Mouse (Mus musculus): ENCODE measurements around the gene Olfr160. TPM values are rescaled to one million over a fixed set of nuclear protein-coding genes. Genes with fewer than 3 reads are reported as not detected.

Olfr160 gene
- polyA plus RNA-seq (2014; fragmentation: Illumina TruSeq; extraction: RNeasy Lipid Tissue Mini Kit (QIAGEN cat#74804); ENCODE audit: insufficient read depth, low read depth, low replicate concordance), result not detected

DNA sequence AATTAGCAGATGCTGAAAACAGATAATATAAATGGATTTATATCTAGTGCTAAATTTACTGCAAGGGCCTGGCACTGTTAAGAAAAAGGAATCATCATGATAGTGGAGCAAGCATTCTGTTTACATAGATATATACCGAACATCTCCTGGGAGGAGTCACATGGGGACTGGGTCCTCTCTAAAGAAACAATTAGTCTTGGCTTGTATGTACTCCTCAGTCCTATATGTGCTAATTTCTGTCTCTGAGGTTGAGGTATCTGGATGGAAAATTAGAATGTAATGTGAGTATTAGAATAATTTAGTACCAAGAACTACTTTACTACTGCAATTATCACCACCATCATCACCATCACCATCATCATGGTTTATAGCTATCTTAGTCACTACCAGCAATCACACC is at the start of gene Olfr160:
TSS of gene Olfr160 (minus strand) at position 101 of the 400 bp plus-strand sequence.

DNA sequence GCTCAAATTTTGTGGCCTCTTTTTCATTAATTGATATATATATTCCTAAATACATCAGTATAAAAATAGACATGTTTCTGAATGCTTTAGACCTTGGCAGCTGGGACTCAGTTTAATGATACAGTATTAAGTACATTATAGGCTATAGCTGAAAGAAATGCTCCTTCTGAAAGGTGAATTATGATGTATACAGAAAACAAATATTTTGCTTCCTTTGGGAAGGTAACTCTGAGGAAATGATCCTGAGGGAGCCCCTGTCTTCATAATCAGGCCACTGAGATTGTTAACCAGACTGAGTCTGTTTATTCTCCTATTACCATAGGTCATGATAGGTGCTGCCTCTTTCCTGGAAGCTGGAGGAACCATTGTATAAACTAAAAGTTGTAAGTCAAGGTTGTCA is 28.8 kb upstream of the Olfr160 start, which contains the start of gene Olfr874:
TSS of gene Olfr874 (plus strand) at position 301 of the 400 bp plus-strand sequence.

DNA sequence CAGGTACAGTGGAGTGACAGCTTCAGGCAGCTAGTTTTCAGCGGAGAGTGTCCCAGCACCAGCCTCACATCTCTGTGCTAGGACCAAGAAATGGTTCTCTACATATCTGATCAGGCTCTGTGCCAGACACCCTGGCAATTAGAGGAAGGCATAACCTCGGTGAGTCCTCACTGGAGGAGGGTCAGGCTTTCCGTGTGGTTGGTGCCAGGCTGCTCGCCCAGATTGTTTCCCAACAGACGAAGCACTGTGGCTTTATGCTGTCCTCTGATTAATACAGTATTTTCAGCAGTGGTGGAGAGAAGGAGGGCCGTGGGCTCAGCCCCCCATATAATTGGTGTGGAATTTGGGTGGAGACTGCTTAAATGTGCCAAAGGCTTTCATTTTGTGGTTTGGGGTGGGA is 46.9 kb downstream of the Olfr160 start, which contains the start of gene Panx3:
TSS of gene Panx3 (minus strand) at position 121 of the 400 bp plus-strand sequence.

Other genes with a start within 250 kb of the Olfr160 start
- gene Msantd2, start 226.9 kb downstream of the Olfr160 start, polyA plus RNA-seq (2014; fragmentation: Illumina TruSeq; extraction: RNeasy Lipid Tissue Mini Kit (QIAGEN cat#74804); ENCODE audit: insufficient read depth, low read depth, low replicate concordance), result 10.8 TPM
- gene Esam, start 188.2 kb downstream of the Olfr160 start, polyA plus RNA-seq (2014; fragmentation: Illumina TruSeq; extraction: RNeasy Lipid Tissue Mini Kit (QIAGEN cat#74804); ENCODE audit: insufficient read depth, low read depth, low replicate concordance), result 191 TPM
- 27.5 TPM for gene Vsig2, start 177.0 kb downstream of the Olfr160 start, polyA plus RNA-seq (2014; fragmentation: Illumina TruSeq; extraction: RNeasy Lipid Tissue Mini Kit (QIAGEN cat#74804); ENCODE audit: insufficient read depth, low read depth, low replicate concordance)
- 13.8 TPM for gene Nrgn, start 163.3 kb downstream of the Olfr160 start, polyA plus RNA-seq (2014; fragmentation: Illumina TruSeq; extraction: RNeasy Lipid Tissue Mini Kit (QIAGEN cat#74804); ENCODE audit: insufficient read depth, low read depth, low replicate concordance)
- 7.7 TPM for gene Siae, start 160.6 kb downstream of the Olfr160 start, polyA plus RNA-seq (2014; fragmentation: Illumina TruSeq; extraction: RNeasy Lipid Tissue Mini Kit (QIAGEN cat#74804); ENCODE audit: insufficient read depth, low read depth, low replicate concordance)
- 30.4 TPM for gene Spa17, start 102.5 kb downstream of the Olfr160 start, polyA plus RNA-seq (2014; fragmentation: Illumina TruSeq; extraction: RNeasy Lipid Tissue Mini Kit (QIAGEN cat#74804); ENCODE audit: insufficient read depth, low read depth, low replicate concordance)
- 63.3 TPM for gene Tbrg1, start 58.9 kb downstream of the Olfr160 start, polyA plus RNA-seq (2014; fragmentation: Illumina TruSeq; extraction: RNeasy Lipid Tissue Mini Kit (QIAGEN cat#74804); ENCODE audit: insufficient read depth, low read depth, low replicate concordance)
- gene Panx3, start 47.0 kb downstream of the Olfr160 start, polyA plus RNA-seq (2014; fragmentation: Illumina TruSeq; extraction: RNeasy Lipid Tissue Mini Kit (QIAGEN cat#74804); ENCODE audit: insufficient read depth, low read depth, low replicate concordance), result not detected
- gene Olfr874, start 28.9 kb upstream of the Olfr160 start, polyA plus RNA-seq (2014; fragmentation: Illumina TruSeq; extraction: RNeasy Lipid Tissue Mini Kit (QIAGEN cat#74804); ENCODE audit: insufficient read depth, low read depth, low replicate concordance), result not detected
- not detected for gene Olfr875, start 55.6 kb upstream of the Olfr160 start, polyA plus RNA-seq (2014; fragmentation: Illumina TruSeq; extraction: RNeasy Lipid Tissue Mini Kit (QIAGEN cat#74804); ENCODE audit: insufficient read depth, low read depth, low replicate concordance)
- gene Olfr876, start 86.8 kb upstream of the Olfr160 start, polyA plus RNA-seq (2014; fragmentation: Illumina TruSeq; extraction: RNeasy Lipid Tissue Mini Kit (QIAGEN cat#74804); ENCODE audit: insufficient read depth, low read depth, low replicate concordance), result not detected
- not detected for gene Olfr877, start 138.0 kb upstream of the Olfr160 start, polyA plus RNA-seq (2014; fragmentation: Illumina TruSeq; extraction: RNeasy Lipid Tissue Mini Kit (QIAGEN cat#74804); ENCODE audit: insufficient read depth, low read depth, low replicate concordance)
- not detected for gene Olfr145, start 180.5 kb upstream of the Olfr160 start, polyA plus RNA-seq (2014; fragmentation: Illumina TruSeq; extraction: RNeasy Lipid Tissue Mini Kit (QIAGEN cat#74804); ENCODE audit: insufficient read depth, low read depth, low replicate concordance)
- gene Olfr878, start 201.6 kb upstream of the Olfr160 start, polyA plus RNA-seq (2014; fragmentation: Illumina TruSeq; extraction: RNeasy Lipid Tissue Mini Kit (QIAGEN cat#74804); ENCODE audit: insufficient read depth, low read depth, low replicate concordance), result not detected

All from lung, adult 10 weeks (tissue).